Mouse (Mus musculus) CD4-positive, CD25-positive, alpha-beta regulatory T cell, adult 4 months (primary cell): ENCODE data around the gene Lsm12. TPM values are rescaled to one million over a fixed set of nuclear protein-coding genes. Genes with fewer than 3 reads are reported as not detected.
A peak's percentile ranks its signal among the peaks of the same experiment; 100 is the strongest.

Experiments
- ATAC-seq: one replicate; pipeline ENCODE4 v1.8.0; 2017
- polyA plus RNA-seq, 2 experiments: library from polyadenylated mRNA; unstranded; fragments of 100-300 nt; shearing (Covaris generic); gene quantifications; one replicate each; pipeline ENCODE4 v1.2.1; 2017

Gene Lsm12
- polyA plus RNA-seq, 2 experiments from 2014 or later: 33.4 to 69.4 TPM

GRCm38 (mm10) chr11:102216056-102216885, 31.2 kb upstream of the Lsm12 start:
- ATAC-seq: no peak

GRCm38 (mm10) chr11:102215511-102215910, 30.4 kb upstream of the Lsm12 start:
- no peak for ATAC-seq

- ATAC-seq: no peak
Observed at GRCm38 (mm10) chr11:102214430-102215156, 29.5 kb upstream of the Lsm12 start.

- ATAC-seq: no peak
Observed at GRCm38 (mm10) chr11:102211936-102212341, 26.8 kb upstream of the Lsm12 start.

GRCm38 (mm10) chr11:102211011-102211410, 25.9 kb upstream of the Lsm12 start:
- ATAC-seq: no peak

GRCm38 (mm10) chr11:102210185-102210584, 25.1 kb upstream of the Lsm12 start:
- no peak for ATAC-seq

GRCm38 (mm10) chr11:102209742-102210141, 24.6 kb upstream of the Lsm12 start:
- ATAC-seq: peak; percentile 39

- no peak for ATAC-seq
Observed at GRCm38 (mm10) chr11:102208846-102209245, 23.8 kb upstream of the Lsm12 start.

GRCm38 (mm10) chr11:102207825-102208777, 23.0 kb upstream of the Lsm12 start:
- ATAC-seq: no peak

- ATAC-seq: no peak
Observed at GRCm38 (mm10) chr11:102206481-102206880, 21.4 kb upstream of the Lsm12 start.

GRCm38 (mm10) chr11:102201408-102201821, 16.3 kb upstream of the Lsm12 start:
- no peak for ATAC-seq

- ATAC-seq: no peak
Observed at GRCm38 (mm10) chr11:102199856-102200255, 14.8 kb upstream of the Lsm12 start.

GRCm38 (mm10) chr11:102198245-102198644, 13.1 kb upstream of the Lsm12 start:
- ATAC-seq: no peak

- no peak for ATAC-seq
Observed at GRCm38 (mm10) chr11:102196018-102196797, 11.1 kb upstream of the Lsm12 start.

- ATAC-seq: no peak
Observed at GRCm38 (mm10) chr11:102193657-102194440, 8.8 kb upstream of the Lsm12 start.

- ATAC-seq: no peak
Observed at GRCm38 (mm10) chr11:102190848-102191247, 5.8 kb upstream of the Lsm12 start.

GRCm38 (mm10) chr11:102189461-102190436, 4.7 kb upstream of the Lsm12 start, which contains the start of gene G6pc3:
TSS of gene G6pc3 (plus strand) at chr11:102189620.
- ATAC-seq: peak; percentile 61

GRCm38 (mm10) chr11:102188980-102189379, 3.9 kb upstream of the Lsm12 start:
- no peak for ATAC-seq

- ATAC-seq: no peak
Observed at GRCm38 (mm10) chr11:102186235-102186634, 1.1 kb upstream of the Lsm12 start.

- ATAC-seq: no peak
Observed at GRCm38 (mm10) chr11:102185677-102186076, 581 bp upstream of the Lsm12 start.
